Comparison of ENCODE assay signal across 8 mouse cellular contexts in genomic region chr4:128734217-128734616, GRCm38 (mm10). TPM values are rescaled to one million over a fixed set of nuclear protein-coding genes. Genes with fewer than 3 reads are reported as not detected.
DNase-seq lines count a peak whose midpoint lies in the region; ATAC-seq and TF ChIP-seq lines count a peak whose summit lies in the region.

No protein-coding gene starts in this region.

- 65% methylated on average over 5 of the region's 5 CpGs for WGBS in spleen, adult 2 months
- WGBS in forebrain, embryonic 10.5 days: 54% methylated on average over 5 of the region's 5 CpGs
- 11% methylated on average over 5 of the region's 5 CpGs for WGBS in lung, embryonic 16.5 days

- peak in 1 of 2 experiments; percentile 30 for DNase-seq in spleen, adult 2 months (ENCODE audit: low read depth in 1 of 2, low spot score in 2 of 2)
- DNase-seq in spleen, postnatal 10 days (ENCODE audit: low spot score in 2 of 2): no peak
- no peak for DNase-seq in forebrain, embryonic 10.5 days (ENCODE audit: extremely low spot score, low spot score)
- peak; percentile 90 to 94 for DNase-seq in heart, postnatal 10 days
- DNase-seq in kidney, postnatal 25 days: peak; percentile 76 to 88
- DNase-seq in skeletal muscle tissue, adult 2 months (ENCODE audit: low read depth, low spot score): peak; percentile 57
- DNase-seq in right cerebral cortex, postnatal 4 days: no peak

- peak overlapping the region; percentile 84 for H3K27ac ChIP-seq in spleen, adult 2 months (ENCODE audit: insufficient read depth, low read length)
- H3K27ac ChIP-seq in forebrain, embryonic 10.5 days: peak overlapping the region; percentile 74
- H3K27ac ChIP-seq in lung, embryonic 16.5 days (ENCODE audit: low read length): peak overlapping the region; percentile 92

- peak; percentile 91 for ATAC-seq in lung, embryonic 16.5 days (ENCODE audit: low read depth)

- no peaks in the 10 kb centered on the region for H3K9me3 ChIP-seq in forebrain, embryonic 10.5 days
- no peaks in the 10 kb centered on the region for H3K9me3 ChIP-seq in lung, embryonic 16.5 days (ENCODE audit: control insufficient read depth, low read length)

- H3K4me2 ChIP-seq in lung, embryonic 16.5 days (ENCODE audit: low read depth, low read length): peak overlapping the region; percentile 35; the same call in 1 of the 2 replicates

- no peak for TF ChIP-seq CTCF in spleen, adult 2 months (IDR thresholded peaks at IDR 0.05; ENCODE audit: extremely low read depth, insufficient read depth, insufficient read length, insufficient replicate concordance)

- no peak overlapping the region for H3K4me3 ChIP-seq in spleen, adult 2 months (ENCODE audit: extremely low read depth, insufficient read depth, insufficient read length)
- peak overlapping the region; percentile 27 for H3K4me3 ChIP-seq in forebrain, embryonic 10.5 days
- no peak overlapping the region for H3K4me3 ChIP-seq in lung, embryonic 16.5 days (ENCODE audit: low read length)

- H3K4me1 ChIP-seq in spleen, adult 2 months (ENCODE audit: control insufficient read depth, insufficient read depth, insufficient read length): peaks cover 47% of the 10 kb centered on the region; the same call in 1 of the 2 replicates
- H3K4me1 ChIP-seq in forebrain, embryonic 10.5 days: peaks cover 92% of the 10 kb centered on the region
- peaks cover 84% of the 10 kb centered on the region for H3K4me1 ChIP-seq in lung, embryonic 16.5 days (replicated peaks; ENCODE audit: control insufficient read depth, insufficient read depth, low read length)

- intact Hi-C loops in heart, postnatal 10 days (cut with DNase I): no loop called here

- no peaks in the 10 kb centered on the region for H3K27me3 ChIP-seq in spleen, adult 2 months (ENCODE audit: control insufficient read depth, insufficient read depth, low read length)
- H3K27me3 ChIP-seq in forebrain, embryonic 10.5 days (ENCODE audit: poor library complexity, severe bottlenecking): no peaks in the 10 kb centered on the region
- no peaks in the 10 kb centered on the region for H3K27me3 ChIP-seq in lung, embryonic 16.5 days (ENCODE audit: control insufficient read depth, insufficient read depth, low read depth, low read length)

- peak overlapping the region; percentile 48; the same call in 1 of the 2 replicates for H3K9ac ChIP-seq in lung, embryonic 16.5 days (ENCODE audit: low read length)

- no peaks in the 10 kb centered on the region; the same call in 1 of the 2 replicates for H3K36me3 ChIP-seq in spleen, adult 2 months (ENCODE audit: control insufficient read depth, insufficient read depth, low read length)
- H3K36me3 ChIP-seq in forebrain, embryonic 10.5 days (replicated peaks): peaks cover 74% of the 10 kb centered on the region
- H3K36me3 ChIP-seq in lung, embryonic 16.5 days (ENCODE audit: control insufficient read depth, insufficient read depth, low read length): peaks cover 3% of the 10 kb centered on the region; the same call in 1 of the 2 replicates

- TF ChIP-seq POLR2A in spleen, adult 2 months (IDR thresholded peaks at IDR 0.05; ENCODE audit: low read depth, low read length): no peak

RNA-seq across cellular contexts. Expression of gene A3galt2, which starts 20.9 kb away (rescaled TPM):
- 0.41 TPM in 2 replicates for polyA plus RNA-seq in spleen, adult 2 months (2012; rRNA removed)
- 0.07 and 0.17 TPM in 2 replicates for polyA plus RNA-seq in forebrain, embryonic 10.5 days (2016; fragmentation: Nextera tagmentation; extraction: Ambion mirVana)
- total RNA-seq in heart, postnatal 10 days (2021): under 1 TPM; 0.12 to 0.29 TPM
- polyA plus RNA-seq in lung, embryonic 16.5 days (2015; fragmentation: Nextera tagmentation; extraction: Ambion mirVana): 0.16 and 0.30 TPM in 2 replicates

Comparison
In these comparisons a context has a peak if more than half of its experiments do, and no peak if none do; other contexts are left out.
1. DNase-seq: peak in heart, postnatal 10 days (2 of 2), kidney, postnatal 25 days (2 of 2) and skeletal muscle tissue, adult 2 months (single experiment); none in spleen, postnatal 10 days (0 of 2), forebrain, embryonic 10.5 days (single experiment) and right cerebral cortex, postnatal 4 days (single experiment).
2. Peak in every context shown above with its lines, with median percentiles within 50 percentile points of each other: H3K27ac ChIP-seq.